Mouse (Mus musculus) T-helper 1 cell (primary cell): Measurements from ENCODE around the gene Stard13.

Experiments used
- in situ Hi-C: fragments of 300-600 bp; cut with MboI, MseI; formaldehyde crosslinking; loops from one replicate; pipeline ENCODE4 v1.15.1; 2025; ENCODE audit warnings: high pct_unique_total_duplicates

The Stard13 gene

DNA sequence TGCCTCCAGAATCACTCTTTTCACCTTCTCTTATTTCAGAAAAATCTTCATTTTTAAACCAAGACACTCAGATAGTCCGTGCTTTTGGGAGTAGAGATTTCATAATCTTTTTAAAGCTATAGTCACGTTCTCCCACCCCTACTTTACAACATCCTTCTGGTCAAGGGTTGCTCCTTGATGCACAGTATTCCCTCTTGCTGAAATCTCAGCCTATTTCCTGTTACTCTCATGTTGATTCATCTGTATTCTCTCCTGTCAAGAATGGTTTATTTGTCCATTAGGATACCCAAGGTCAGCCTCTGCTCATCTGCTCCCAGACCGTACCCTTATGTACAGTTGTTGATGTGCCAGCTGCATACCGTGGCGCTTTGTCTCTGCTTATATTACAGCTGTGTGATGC lies 89.7 kb downstream of the Stard13 start:
- in situ Hi-C loops: no loop called here

DNA sequence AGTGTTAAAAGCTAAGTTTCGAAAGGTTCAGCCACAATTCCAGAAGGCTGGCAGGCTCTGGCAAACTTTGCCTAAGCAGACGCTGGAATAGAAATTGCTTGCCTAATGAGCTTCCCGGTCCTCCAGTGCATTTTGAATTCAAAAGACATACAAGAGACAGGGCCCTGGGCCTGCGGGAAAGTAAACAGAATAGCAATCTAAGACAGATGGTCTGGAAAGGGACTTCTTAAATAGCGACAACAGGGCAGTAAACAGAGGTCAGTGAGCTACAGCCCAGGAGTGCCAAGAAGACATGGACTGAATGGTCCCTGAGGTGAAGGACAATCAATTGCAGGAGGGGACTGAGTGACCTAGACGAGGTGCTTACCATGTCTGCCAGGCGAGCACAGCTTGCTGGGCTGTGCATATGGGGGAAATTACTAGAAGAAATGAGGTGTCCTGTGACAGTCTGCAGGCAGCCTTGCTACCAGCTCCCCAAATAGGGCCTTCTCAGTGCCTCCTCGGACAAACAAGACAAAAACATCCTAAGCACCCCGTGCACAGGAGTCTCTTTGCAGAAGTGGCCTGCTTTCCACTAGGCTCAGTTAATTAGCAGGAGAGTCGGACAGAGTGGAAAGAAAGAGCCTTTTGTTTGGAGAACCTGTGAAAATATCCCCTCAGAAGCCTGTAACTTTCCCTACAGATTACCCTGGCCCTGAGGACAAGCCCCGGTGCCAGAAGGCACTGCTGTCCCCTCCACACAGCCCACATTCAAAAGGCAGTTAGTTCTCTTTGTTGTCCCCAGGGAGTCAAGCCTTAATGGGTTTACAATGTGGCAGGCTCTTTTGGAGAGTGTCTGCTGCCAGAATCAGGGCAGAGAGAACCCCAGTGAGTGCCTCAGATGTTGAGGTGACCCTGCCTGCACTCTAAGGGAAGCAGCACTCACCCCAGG lies 90.7 kb downstream of the Stard13 start:
- in situ Hi-C loops: no loop called here

DNA sequence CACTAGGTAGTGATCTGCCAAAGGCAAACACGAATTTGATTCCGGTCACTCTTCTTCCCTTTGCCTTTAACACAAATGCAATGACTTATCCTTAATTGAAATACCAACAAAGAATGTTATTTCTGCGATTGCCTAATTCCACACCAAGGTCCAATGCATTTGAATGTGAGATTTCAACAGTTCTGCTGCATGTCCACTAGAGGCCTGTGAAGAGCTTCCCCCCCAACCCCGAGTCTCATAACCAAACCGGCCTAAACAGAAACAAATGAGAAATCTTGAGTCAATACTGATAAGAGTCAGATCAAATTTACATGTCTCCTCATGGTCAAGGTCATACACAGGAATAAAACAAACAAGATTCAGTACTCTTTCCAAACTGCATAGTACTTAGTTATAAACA lies 91.4 kb downstream of the Stard13 start:
- in situ Hi-C loops: no loop called here

DNA sequence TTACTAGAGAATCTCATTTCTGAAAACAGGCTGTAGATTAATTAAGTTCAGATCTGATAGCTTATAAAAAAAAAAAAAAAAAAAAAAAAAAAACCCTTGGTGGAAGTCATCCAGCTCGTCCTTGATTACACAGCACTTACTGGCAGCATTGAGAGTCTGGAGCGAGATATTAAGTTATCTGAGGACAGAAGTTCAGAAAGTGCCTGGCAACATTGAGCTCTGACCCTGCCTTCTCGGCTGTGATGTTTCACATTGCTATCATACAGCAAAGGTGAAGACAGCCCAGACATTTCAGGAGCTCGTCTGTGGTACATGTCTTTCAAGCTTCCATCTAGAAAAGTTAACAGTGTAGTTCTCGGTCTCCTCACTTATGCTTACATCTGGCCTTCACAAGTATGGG lies 95.7 kb downstream of the Stard13 start:
- in situ Hi-C loops: no loop called here

DNA sequence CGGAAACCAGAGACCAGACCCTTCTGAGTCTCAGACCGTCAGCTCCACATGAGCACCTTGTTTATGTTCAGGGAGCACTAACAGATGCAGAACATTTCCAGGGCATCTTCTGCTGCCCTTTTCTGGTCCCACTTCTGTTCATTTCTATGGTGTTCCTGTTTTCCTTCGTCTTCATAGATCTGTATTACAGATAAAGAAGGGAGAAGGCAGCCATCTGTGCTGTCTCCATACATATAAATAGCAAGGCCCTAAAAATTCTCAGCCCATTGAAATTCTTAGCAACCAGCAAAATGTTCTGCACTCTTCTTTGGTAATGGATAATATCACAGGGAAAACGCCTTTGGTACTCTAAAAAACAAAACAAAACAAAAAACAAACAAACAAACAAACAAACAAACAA lies 96.3 kb downstream of the Stard13 start:
- in situ Hi-C loops: no loop called here

DNA sequence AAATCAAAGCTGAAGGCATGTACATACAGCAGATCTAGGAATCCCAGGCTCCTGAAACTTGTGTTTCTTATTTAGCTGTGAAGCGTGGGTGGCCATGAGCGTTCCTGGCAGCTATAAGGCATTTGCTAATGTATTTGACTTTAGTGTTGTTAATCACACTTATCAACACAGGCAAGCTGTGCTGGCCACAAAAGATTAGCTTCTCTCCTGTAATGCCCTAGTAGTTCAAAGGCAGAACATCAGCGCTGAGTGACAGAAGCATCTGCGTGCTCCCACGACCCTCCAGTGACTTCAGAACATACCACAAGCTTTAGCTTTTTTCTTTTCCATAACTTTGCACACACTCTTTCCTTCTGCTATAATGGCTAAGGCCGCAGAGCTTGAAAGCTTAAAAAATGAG lies 97.7 kb downstream of the Stard13 start:
- in situ Hi-C loops: no loop called here

DNA sequence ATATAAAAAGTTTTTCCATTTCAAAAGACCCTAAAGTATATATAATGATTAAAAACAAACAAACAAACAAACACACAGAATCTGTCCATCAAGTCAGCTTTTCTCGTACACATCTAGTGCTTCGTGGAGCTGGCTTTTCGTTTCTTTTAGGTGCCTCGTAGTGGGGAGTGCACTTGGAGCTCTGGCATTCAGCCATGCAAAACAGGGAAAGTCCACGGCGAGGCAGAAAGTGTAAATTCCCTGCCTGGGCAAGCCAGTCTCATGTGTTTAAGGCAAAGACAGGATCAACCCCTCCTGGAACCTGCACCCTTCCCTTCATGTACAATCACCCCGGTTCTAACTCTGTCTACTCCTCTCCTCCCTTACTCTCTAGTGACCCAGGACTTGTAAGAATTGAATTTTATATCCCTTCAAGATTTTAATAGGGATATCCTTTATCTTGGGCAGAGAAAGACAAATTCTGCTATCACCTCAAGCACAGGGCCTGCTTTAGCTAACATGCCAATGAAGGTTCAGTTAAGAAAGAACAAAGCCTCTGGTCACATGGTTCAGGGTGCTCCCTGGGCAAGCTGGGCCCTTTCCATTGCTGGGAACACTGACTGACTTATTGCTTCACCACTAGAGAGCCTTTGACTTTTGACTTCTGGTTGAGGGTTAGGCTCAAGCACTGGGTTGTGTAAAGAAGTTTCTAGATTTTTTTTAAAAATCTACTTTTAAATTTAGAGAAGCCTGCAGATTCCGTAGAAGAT lies 98.4 kb downstream of the Stard13 start:
- in situ Hi-C loops: no loop called here

DNA sequence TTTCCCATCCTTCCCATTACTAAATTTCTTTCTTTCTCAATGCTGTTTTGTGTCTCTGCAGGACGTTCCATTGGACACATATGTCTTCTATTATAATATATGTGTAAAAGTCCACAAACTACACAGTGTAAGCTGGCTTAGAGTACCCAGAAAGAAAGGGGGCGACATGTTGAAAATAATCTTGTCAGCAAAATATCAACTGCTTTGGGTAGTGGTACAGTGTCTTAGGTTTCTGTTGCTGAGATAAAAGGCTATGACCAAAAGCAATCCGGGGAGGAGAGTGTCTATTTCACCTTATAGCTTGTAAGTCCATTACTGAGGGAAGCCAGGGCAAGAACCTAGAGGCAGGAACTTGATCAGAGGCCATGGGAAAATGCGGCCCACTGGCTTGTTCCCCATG lies 99.4 kb downstream of the Stard13 start:
- in situ Hi-C loops: no loop called here

DNA sequence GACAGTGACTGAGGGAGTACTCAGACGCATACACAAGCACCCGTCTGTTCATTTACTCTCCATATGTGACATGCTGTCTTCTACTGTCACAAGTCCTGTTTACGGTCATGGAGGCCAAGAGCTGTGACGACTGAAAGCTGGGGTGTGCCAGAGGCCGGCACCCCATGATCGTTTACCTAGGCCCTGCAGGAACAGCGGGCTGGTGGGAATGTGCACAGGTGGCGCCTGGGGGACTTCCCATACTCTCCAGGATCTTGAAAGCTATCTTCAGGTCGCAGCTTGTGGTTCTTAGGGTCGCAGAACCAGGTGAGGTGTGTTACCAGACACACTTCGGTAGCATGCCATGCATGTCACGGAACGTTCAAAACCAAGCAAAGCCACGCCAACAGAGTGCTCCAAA lies 99.9 kb downstream of the Stard13 start:
- in situ Hi-C loops: no loop called here

DNA sequence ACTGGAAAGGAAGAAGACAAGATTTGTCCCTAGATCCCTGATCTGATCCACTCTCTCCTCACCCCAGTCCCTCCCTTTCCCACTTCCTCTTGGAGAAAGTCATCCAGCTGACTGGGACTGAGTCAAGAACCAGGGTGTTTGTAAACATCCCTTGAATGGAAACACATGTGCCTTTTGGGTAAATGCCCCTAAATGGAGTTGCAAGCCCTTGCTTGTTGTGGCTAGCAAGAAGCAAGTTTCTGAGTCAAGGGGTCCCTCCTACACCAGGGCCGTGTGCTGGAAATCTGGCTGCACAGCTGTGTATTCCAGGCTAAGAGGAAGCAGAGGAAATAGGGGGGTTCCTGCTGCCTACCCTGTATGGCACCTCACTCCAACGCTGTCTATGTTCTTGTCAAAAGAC lies 103.9 kb downstream of the Stard13 start:
- in situ Hi-C loops: no loop called here

DNA sequence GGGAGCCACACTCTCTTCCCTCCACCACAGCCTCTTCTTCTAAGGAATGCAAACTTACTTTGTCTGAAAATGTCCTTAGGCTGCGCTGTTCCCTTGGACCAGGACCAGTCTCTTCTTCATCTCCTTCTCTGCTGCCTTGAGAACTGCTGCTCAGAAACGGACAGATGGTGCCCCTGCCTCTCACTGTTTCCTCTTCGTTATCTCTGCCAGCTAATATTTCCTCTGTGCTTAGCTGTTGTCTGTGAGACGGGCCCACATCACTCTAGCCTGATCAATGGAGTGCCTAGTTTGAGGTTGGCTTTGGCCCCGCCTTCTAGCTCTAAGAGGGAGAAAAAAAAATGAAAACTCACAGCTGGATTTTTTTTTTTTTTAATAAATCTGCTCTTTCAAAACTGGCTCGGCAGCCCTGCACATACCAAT lies 106.3 kb downstream of the Stard13 start:
- in situ Hi-C loops: no loop called here

DNA sequence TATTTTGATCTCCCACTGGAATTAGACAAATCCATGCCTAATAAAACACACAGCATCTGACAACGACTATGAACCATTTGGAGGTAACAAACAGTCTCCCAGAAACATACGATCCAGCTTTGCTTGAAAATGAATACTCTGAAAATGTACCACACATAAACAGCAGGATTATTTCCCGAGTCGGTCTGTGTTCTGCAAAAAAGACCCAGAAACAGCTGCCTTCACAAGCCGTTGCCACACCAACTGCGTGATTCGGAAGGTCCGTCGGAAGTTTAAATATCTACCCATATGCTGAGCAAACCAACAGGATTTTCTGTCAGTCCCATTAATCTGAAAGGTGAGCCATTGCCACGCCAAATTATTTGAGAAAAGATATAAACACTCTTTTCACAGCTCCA lies 107.0 kb downstream of the Stard13 start:
- in situ Hi-C loops: no loop called here

DNA sequence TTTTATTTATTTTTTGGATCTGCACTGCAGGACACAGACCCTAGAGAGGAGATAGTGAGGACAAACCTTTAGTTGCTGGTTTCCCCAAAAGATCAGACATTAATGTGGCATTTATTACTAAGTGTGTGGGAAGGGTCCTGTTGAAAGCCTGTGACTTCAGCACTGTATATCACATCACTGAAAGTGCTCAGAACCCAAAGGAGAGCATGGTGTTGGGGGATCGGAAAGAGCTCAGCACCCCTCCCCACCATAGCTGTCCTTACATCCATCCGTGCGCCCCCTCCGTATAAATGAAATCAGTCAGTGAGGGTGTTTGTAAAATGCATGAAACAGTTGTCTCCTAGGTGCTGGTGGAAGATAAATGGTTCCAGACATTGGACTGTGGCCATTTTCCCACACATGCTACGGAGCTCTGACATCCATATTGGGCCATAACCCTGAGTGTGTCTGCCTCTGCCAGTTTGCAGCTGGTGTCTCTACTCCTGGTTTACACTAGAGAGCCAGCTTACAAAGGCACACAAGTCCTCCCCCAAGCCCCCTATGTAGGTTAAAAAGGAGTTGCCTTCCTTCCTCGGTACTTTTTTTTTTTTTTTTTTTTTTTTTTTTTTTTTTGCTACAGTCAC lies 107.5 kb downstream of the Stard13 start:
- in situ Hi-C loops: no loop called here

DNA sequence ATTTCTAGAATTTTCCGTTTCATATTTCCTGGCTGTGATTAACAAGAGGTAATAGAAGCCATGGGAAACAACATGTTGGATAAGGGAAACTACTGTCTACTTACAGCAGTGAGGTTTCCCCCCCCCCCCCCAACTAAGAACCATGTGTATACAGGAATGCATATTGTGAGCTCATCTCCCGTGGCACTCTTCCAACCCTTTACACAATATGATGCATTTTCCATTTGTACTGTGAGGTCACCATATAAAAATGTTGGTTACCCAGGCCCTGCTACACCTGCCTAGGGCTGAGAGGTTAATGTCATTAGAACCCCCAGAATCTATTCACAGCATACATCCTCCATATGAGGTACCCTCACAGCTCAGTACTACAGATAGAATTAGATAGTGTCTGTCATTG lies 115.8 kb downstream of the Stard13 start:
- in situ Hi-C loops: no loop called here

DNA sequence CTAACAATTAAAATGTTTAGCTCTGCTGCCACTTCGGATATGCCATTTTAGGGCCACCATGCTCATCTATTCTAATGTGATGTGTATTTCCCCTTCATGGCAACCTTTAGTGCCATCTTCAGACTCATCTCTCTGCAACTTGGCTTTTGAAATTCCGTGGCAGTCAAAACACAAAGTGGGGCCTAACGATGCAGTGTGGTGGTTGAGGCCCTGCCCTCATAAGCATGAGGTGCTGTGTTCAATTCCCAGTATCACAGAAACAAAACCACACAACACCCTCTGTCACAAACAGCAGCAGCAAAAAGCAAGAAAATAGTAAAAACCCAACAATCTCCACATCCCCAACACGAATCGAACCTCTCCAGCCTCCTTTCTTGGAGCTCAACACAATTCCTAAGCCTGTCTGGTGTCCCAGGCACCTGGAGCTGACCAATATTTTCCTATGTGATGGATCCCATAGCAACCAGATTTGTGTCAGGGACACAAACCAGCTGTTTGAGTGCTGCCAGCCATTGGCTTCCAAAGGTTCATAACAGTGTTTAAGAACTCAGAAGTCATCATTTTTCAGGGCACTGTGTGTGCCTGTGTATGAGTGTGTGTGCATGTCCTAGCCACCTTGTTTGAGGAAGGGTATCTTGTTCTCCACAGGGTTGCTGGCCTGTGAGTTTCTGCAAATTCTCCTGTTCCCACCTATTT lies 117.3 kb downstream of the Stard13 start:
- in situ Hi-C loops: no loop called here

DNA sequence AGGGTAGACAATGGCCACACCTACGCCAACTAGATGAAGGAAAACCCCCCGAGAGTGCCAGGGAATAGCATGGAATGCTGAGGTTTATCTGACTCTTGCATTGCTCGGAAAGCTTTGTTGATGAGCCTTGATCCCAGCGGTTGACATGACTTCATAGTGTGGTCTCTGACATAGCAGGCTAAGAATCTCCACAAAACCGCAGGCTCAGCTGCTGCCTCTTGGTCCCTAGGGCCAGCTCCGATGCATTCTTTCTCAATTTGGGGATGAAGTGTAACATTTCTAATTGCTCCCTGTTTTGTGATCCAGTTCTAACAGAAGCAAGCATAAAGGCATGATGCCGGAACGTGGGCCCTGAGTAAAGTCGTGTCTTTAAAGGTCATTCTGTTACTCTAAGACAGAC lies 120.9 kb downstream of the Stard13 start:
- in situ Hi-C loops: loop anchor here (5.0 kb wide), 1 partner anchor 270 kb away; no protein-coding TSS in a partner anchor

DNA sequence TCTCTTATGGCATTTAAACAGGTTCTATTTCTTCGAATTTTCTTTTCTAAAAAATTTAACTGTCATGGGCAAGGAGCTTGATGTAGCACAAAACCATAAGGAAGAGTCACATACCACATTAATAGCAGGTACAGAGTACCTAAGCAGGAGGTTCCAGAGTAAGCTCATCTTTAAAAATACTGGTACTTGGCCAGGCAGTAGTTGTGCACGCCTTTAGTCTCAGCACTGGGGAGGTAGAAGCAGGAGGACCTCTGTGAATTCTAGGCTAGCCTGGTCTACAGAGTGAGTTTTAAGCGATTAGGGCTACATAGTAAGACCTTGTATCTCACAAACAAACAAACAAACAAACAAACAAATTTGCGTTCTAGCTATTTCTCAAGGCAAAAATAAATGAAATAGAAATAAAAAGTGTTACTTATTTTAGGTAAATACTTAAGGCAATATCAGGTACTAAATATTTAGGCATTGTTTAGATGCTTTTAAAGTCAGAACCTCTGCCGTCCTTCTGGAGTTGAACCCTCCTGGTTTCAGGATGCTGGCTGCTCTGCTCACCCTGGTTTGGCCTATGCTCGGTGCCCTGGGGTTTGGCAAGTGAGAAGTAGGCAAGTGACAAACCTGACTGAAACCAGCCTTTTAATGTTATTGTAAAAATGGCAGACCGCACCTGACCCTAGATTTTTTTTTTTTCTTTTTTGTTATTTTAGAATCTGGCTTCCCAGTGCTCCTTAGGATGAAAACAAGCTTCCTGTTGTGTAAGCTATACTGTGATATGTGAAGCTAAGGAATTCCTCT lies 122.4 kb downstream of the Stard13 start:
- in situ Hi-C loops: loop anchor here (5.0 kb wide), 1 partner anchor 271 kb away; no protein-coding TSS in a partner anchor

DNA sequence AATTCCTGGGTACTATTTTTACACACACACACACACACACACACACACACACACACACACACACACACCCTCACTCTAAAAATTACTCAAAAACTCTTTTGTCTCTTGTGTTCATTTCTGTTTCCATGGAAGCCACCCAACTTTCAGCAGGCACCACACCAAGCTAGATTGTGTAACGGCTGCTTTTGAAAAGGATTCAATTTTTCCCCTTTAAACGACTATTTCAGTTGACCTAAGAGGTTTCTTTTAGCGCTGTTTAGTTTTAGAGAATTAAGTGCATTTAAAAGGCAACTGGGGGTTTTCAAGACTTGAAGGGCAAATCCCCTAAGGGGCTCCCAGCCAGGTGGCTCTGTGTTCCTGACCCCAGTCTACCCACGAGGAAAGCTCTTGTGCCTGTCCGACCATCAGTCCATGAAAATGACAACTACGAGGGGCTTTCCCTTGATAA lies 123.2 kb downstream of the Stard13 start:
- in situ Hi-C loops: loop anchor here (5.0 kb wide), 1 partner anchor 272 kb away; no protein-coding TSS in a partner anchor

DNA sequence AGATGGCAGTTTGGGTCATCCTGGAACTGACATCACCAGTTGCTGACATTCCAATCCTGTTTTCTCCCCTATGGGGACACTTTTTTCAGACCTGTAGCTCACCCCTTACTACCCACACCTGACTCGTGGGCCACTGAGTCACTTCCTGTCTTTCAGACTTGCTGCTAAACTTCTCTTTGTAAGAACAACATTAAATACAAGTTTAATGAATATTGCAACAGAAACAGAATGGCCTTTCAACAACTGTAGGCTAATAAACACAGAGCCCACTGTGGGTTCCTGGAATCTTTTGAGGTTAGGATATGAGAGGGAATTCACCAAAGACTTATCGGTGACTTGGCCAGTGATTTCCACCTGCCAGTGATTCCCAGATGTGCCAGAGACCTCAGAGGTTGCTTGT lies 123.8 kb downstream of the Stard13 start:
- in situ Hi-C loops: loop anchor here (5.0 kb wide), 1 partner anchor 272 kb away; no protein-coding TSS in a partner anchor

DNA sequence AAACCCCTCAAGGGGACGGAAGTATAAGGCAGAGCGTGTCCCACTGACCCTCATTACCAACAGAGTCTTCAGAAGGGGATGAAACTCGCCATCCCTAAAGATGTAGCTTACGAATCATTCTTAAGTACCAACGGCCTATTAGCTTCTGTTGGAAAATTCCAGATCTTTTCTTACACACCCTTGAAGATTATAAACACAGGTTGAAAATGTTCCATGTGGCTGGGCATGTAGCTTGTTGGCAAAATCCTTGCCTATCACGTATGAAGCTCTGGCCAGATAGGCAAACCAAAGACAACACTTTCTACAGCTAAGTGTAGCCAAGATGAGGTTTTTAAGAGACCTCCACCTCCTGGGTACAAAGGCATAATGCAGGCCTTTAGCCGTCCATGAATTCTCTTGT lies 124.7 kb downstream of the Stard13 start:
- in situ Hi-C loops: no loop called here
